Mouse (Mus musculus): ENCODE results near the gene Ifit1. TPM values are rescaled to one million over a fixed set of nuclear protein-coding genes. Genes with fewer than 3 reads are reported as not detected.

Gene Ifit1
- polyA plus RNA-seq, 1 experiment from 2014 or later = 0.50 TPM

DNA sequence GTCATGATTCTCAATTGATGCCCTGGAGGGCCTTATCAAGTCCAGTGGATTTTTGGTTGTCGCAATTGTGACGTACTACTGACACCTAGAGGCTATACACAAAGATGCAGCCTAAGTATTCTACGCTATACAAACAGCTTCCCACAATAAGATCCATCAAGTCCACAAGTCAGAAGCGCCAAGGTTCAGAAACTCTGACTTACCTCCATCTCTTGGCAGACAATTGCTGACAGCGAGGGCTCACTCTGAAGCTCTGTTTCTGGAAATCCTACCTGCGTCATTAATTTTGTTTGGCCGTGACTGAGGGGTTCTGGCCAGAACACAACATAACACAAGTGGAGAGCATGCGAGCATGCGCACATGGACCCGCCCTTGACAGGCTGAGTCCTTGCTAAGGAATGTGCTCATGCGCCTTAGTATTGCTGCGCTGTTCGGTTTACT is 21.4 kb downstream of the Ifit1 start:
- 16% methylated on average over 13 of the region's 13 CpGs for WGBS
- 0 out of 2 replicates have a peak, but pooled peaks have one; percentile 69 for ATAC-seq (ENCODE audit: insufficient number of reproducible peaks, insufficient read depth, low FRiP score, low TSS enrichment)
- Histone ChIP-seq H3K9ac (no peak overlapping the region), H3K4me1 (no peaks in the 10 kb centered on the region), H3K27me3 (no peaks in the 10 kb centered on the region), H3K4me2 (replicated peaks) (peak overlapping the region; percentile 44), H3K4me3 (peak overlapping the region; percentile 31), H3K36me3 (no peaks in the 10 kb centered on the region), H3K27ac (no peak overlapping the region), H3K9me3 (no peaks in the 10 kb centered on the region)

DNA sequence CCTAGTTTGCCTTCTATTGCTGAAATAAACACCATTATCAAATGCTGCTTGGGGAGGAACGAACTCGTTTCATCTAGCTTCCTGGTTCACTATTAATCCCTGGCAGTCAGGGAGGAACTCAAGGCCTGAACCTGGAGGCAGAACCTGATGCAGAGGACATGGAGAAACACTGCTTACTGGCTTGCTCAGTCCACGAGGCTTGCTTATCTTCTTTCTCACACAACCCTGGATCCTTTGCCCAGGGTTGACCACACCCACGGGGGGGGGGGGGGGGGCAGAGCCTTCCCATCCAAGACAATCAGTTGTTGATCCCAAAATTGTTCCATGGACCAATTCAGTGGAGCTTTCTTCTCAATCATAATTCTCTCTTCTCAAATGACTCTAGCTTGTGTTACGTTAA is 22.1 kb downstream of the Ifit1 start:
- 47% methylated on average over 5 of the region's 5 CpGs for WGBS
- H3K9ac ChIP-seq = no peak overlapping the region
- ATAC-seq (ENCODE audit: insufficient number of reproducible peaks, insufficient read depth, low FRiP score, low TSS enrichment) = no peak
- no peaks in the 10 kb centered on the region for H3K4me1 ChIP-seq
- no peak overlapping the region for H3K27ac ChIP-seq
- H3K4me3 ChIP-seq = no peak overlapping the region
- H3K9me3 ChIP-seq = no peaks in the 10 kb centered on the region
- H3K4me2 ChIP-seq (replicated peaks) = peak overlapping the region; percentile 44
- H3K27me3 ChIP-seq = no peaks in the 10 kb centered on the region
- no peaks in the 10 kb centered on the region for H3K36me3 ChIP-seq

DNA sequence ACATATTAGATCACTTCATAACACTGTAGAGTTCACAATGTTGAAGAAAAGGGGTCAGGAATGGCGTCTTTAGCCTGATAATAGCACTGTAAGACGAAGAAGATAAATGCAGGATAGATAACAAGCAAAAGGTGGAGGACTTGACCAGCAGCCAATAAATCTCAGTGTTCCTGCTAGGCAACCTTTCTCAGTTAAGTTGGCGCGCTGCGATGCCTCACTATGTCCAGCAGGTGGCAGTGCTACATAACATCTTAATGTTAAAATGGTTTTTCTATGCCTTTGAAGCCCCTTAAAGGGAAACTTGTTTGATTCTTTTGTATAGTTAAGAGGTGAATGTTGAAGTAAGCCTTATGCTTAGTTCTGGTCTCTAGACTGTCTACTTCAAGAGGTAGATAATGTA is 25.5 kb downstream of the Ifit1 start:
- Histone ChIP-seq H3K27ac (no peak overlapping the region), H3K36me3 (no peaks in the 10 kb centered on the region), H3K27me3 (no peaks in the 10 kb centered on the region), H3K4me2 (replicated peaks) (no peak overlapping the region), H3K4me3 (no peak overlapping the region), H3K4me1 (no peaks in the 10 kb centered on the region), H3K9me3 (no peaks in the 10 kb centered on the region), H3K9ac (no peak overlapping the region)
- WGBS = 2% methylated on average over 5 of the region's 5 CpGs
- ATAC-seq (ENCODE audit: insufficient number of reproducible peaks, insufficient read depth, low FRiP score, low TSS enrichment) = no peak

DNA sequence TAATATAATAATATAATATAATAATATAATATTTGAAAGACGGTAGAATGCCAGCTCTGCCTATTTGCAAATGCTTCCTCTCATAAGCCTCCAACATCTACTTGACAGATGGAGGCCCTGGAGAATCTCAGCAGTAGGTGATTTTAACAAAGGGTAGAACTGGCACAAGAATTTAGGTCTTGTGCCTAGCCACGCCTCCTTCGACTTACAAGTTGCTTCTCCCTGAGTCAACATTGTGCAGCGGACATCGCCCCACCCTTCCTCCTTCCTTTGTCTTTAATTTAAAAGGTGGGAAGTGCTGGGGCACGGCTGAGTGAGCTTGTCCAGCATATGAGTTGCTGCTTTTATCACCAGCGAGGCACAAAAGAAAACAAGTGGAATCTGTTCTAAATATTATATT is 32.8 kb downstream of the Ifit1 start:
- H3K9ac ChIP-seq = no peak overlapping the region
- H3K4me2 ChIP-seq (replicated peaks) = no peak overlapping the region
- no peaks in the 10 kb centered on the region for H3K4me1 ChIP-seq
- H3K36me3 ChIP-seq = no peaks in the 10 kb centered on the region
- H3K9me3 ChIP-seq = no peaks in the 10 kb centered on the region
- 74% methylated on average over 7 of the region's 7 CpGs for WGBS
- H3K27ac ChIP-seq = no peak overlapping the region
- no peaks in the 10 kb centered on the region for H3K27me3 ChIP-seq
- H3K4me3 ChIP-seq = no peak overlapping the region
- no peak for ATAC-seq (ENCODE audit: insufficient number of reproducible peaks, insufficient read depth, low FRiP score, low TSS enrichment)

DNA sequence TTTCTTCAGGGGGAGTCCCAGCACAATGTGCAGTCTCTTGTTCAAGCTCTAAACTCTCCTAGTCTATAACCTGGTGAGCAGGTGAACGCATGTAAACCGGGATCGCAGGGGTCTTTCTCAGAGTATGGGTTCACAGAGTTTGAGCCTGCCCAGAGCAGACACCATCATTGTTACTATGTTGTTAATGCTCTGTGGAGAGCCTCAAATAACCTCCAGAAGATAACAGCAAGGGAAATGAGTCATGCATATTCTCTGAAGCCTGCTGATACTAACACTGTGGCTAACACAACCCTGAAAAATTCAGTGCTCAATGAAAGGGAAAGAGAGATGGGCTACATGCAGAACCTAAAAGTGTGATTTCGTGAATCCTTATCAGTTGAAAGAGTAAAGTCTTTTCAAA is 37.8 kb downstream of the Ifit1 start:
- Histone ChIP-seq H3K4me1 (no peaks in the 10 kb centered on the region), H3K4me2 (replicated peaks) (no peak overlapping the region), H3K27ac (no peak overlapping the region), H3K9me3 (no peaks in the 10 kb centered on the region), H3K9ac (no peak overlapping the region), H3K27me3 (no peaks in the 10 kb centered on the region), H3K4me3 (no peak overlapping the region), H3K36me3 (no peaks in the 10 kb centered on the region)
- 90% methylated on average over 4 of the region's 4 CpGs for WGBS
- no peak for ATAC-seq (ENCODE audit: insufficient number of reproducible peaks, insufficient read depth, low FRiP score, low TSS enrichment)

DNA sequence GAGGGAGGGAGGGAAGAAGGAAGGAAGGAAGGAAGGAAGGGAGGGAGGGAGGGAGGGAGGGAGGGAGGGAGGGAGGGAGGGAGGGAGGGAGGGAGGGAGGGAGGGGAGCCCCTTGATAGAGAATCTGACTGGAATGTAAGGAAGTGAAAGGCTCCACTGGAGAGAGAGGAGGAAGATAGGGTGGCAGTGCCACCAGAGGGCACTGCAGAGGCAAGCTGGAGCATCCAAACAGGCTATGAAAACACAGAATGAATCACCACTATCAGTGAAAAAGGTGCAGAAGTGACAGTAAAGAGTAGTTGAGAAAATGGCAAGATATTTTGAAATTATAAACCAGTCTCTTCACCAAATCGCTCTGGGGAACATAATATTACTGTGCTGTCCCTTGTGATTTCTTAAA is 44.2 kb downstream of the Ifit1 start:
- Histone ChIP-seq H3K27ac (no peak overlapping the region), H3K36me3 (no peaks in the 10 kb centered on the region), H3K4me3 (no peak overlapping the region), H3K9me3 (no peaks in the 10 kb centered on the region), H3K4me1 (no peaks in the 10 kb centered on the region), H3K4me2 (replicated peaks) (no peak overlapping the region), H3K9ac (no peak overlapping the region), H3K27me3 (no peaks in the 10 kb centered on the region)
- ATAC-seq (ENCODE audit: insufficient number of reproducible peaks, insufficient read depth, low FRiP score, low TSS enrichment) = no peak
- WGBS = 54% methylated on average over 1 of the region's 1 CpGs

DNA sequence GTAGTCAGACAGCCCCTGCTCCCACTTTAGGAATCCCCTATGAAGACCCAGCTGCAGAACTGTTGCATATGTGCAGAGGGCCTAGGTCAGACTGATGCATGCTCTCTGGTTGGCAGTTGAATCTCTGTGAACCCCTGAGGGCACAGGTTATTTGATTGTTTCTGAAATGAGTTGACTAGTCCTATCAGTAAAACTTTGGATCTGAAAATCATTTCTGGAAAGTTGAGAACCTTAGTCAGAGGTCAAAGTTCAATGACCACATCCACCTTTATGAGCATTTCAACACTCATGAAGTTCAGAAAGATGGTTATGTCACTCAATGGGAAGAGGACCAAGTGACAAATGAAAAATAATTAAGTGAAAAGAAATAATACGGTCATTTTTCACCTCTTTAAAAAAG is 44.9 kb downstream of the Ifit1 start:
- Histone ChIP-seq H3K4me2 (replicated peaks) (no peak overlapping the region), H3K27ac (no peak overlapping the region), H3K36me3 (no peaks in the 10 kb centered on the region), H3K27me3 (no peaks in the 10 kb centered on the region), H3K4me1 (no peaks in the 10 kb centered on the region), H3K4me3 (no peak overlapping the region), H3K9ac (no peak overlapping the region), H3K9me3 (no peaks in the 10 kb centered on the region)
- 98% methylated on average over 1 of the region's 1 CpGs for WGBS
- ATAC-seq (ENCODE audit: insufficient number of reproducible peaks, insufficient read depth, low FRiP score, low TSS enrichment) = no peak

DNA sequence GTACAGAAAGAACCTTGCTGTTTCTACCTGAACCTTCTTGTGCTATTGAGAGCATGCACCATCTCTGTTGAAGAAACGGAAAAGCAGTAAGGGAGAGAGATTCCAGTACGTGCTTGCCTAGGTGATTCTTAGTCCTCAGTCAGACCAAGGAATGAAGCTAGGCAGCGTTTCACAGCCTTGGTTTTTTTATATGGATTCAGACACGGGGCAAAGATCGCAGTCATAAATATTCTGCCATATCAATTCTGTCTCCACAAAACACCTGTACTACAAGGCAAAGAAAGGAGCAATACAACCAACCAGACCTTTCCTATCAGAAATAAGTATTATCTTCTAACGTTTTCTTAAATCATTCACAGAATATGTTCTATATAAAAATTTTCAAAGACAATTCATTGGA is 50.7 kb downstream of the Ifit1 start:
- H3K9ac ChIP-seq = no peak overlapping the region
- H3K27me3 ChIP-seq = no peaks in the 10 kb centered on the region
- no peaks in the 10 kb centered on the region for H3K9me3 ChIP-seq
- no peaks in the 10 kb centered on the region for H3K4me1 ChIP-seq
- H3K4me2 ChIP-seq (replicated peaks) = no peak overlapping the region
- no peaks in the 10 kb centered on the region for H3K36me3 ChIP-seq
- no peak overlapping the region for H3K4me3 ChIP-seq
- WGBS = 88% methylated on average over 6 of the region's 6 CpGs
- no peak for ATAC-seq (ENCODE audit: insufficient number of reproducible peaks, insufficient read depth, low FRiP score, low TSS enrichment)
- H3K27ac ChIP-seq = no peak overlapping the region

DNA sequence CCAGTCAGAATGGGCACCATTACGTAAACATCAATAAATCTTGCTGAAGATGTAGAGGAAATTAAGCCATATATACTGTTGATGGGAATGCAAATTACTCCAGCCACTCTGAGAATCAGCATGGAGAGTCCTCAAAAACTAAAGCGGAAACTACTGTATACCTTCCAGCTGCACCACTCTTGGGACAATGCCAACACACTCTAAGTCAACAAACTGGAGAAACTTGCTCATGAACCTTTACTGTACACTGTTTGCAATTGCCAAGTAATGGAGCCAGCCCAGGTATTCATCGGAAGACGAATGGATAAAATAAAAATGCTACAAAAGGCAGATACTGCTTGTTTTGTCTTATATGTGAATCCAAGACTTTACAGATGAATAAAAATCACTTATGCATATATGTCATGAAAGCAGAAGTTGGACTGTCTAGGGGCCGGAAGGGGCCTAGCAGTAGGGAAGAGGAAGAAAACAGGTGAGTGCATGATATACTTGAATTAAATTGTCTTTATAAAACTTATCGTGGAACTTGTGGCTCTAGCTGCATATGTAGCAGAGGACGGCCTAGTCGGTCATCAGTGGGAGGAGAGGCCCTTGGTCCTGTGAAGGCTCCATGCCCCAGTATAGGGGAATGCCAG is 55.8 kb downstream of the Ifit1 start:
- H3K4me2 ChIP-seq (replicated peaks) = no peak overlapping the region
- no peaks in the 10 kb centered on the region for H3K27me3 ChIP-seq
- no peaks in the 10 kb centered on the region for H3K9me3 ChIP-seq
- H3K4me3 ChIP-seq = no peak overlapping the region
- no peak overlapping the region for H3K9ac ChIP-seq
- H3K36me3 ChIP-seq = no peaks in the 10 kb centered on the region
- H3K27ac ChIP-seq = no peak overlapping the region
- ATAC-seq (ENCODE audit: insufficient number of reproducible peaks, insufficient read depth, low FRiP score, low TSS enrichment) = no peak
- 91% methylated on average over 8 of the region's 8 CpGs for WGBS
- no peaks in the 10 kb centered on the region for H3K4me1 ChIP-seq

DNA sequence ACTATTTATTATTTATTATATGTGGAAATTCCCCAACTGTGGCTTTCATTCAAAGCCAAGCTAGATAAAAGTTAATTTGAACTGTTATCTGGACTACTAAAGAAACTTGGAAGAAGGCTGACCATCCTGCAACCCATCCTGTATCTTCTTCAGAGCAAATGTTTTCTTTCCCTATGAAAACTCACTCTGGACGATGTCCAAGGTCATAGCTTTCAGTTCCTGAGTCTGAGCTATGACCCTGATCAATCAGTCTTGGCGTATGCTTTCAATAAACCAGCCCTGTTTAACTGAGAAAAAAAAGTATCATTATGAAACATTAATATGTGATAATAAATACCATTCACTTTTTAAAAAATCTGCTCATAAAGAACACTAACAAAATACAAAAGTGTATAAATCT is 56.8 kb downstream of the Ifit1 start:
- WGBS = 65% methylated on average over 2 of the region's 2 CpGs
- no peak for ATAC-seq (ENCODE audit: insufficient number of reproducible peaks, insufficient read depth, low FRiP score, low TSS enrichment)
- no peaks in the 10 kb centered on the region for H3K9me3 ChIP-seq
- H3K27ac ChIP-seq = no peak overlapping the region
- no peak overlapping the region for H3K4me3 ChIP-seq
- no peak overlapping the region for H3K9ac ChIP-seq
- H3K4me1 ChIP-seq = no peaks in the 10 kb centered on the region
- no peaks in the 10 kb centered on the region for H3K36me3 ChIP-seq
- H3K27me3 ChIP-seq = no peaks in the 10 kb centered on the region
- H3K4me2 ChIP-seq (replicated peaks) = no peak overlapping the region

DNA sequence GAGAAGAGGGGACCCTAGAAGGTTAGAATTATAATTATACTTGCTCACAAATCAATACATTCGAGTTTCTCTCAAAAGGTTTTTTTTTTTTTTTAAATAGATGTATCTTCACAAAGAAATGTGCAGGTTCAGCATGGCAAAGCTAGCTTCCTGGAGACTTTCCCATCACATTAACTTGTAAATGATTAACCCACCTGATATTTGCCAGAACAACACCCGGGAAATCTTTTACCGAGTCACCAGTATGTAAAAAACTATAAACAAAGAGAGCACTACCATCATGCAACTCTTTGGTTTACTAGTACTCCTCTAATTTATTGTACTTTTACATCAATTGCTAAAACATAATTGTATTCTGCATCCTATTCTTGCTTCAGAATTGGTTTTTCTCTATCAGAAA is 57.8 kb downstream of the Ifit1 start:
- H3K27ac ChIP-seq = no peak overlapping the region
- H3K4me2 ChIP-seq (replicated peaks) = no peak overlapping the region
- 83% methylated on average over 3 of the region's 3 CpGs for WGBS
- H3K27me3 ChIP-seq = no peaks in the 10 kb centered on the region
- H3K4me1 ChIP-seq = no peaks in the 10 kb centered on the region
- no peak overlapping the region for H3K4me3 ChIP-seq
- no peaks in the 10 kb centered on the region for H3K9me3 ChIP-seq
- no peak for ATAC-seq (ENCODE audit: insufficient number of reproducible peaks, insufficient read depth, low FRiP score, low TSS enrichment)
- H3K36me3 ChIP-seq = no peaks in the 10 kb centered on the region
- no peak overlapping the region for H3K9ac ChIP-seq

DNA sequence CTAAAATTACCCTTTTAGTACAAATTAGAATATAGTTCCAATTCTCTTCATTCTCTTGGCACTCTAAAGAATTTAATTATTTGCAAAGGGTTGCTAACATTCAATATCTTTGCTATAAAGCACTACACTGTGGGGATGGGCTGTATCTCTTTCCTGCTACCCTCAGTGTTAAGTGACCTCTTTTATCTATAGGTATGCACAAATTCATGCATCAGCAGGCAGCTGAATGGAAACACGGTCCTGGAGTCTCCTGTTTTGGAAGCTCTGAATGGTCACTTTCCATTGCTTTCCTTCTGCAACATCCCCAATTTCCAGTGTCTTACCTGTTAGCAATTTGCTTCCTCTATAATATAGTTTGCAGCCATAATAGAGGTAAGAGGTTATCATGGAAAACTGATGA is 58.2 kb downstream of the Ifit1 start:
- H3K27ac ChIP-seq = no peak overlapping the region
- no peaks in the 10 kb centered on the region for H3K36me3 ChIP-seq
- no peaks in the 10 kb centered on the region for H3K4me1 ChIP-seq
- H3K9me3 ChIP-seq = no peaks in the 10 kb centered on the region
- 63% methylated on average over 1 of the region's 1 CpGs for WGBS
- H3K4me2 ChIP-seq (replicated peaks) = no peak overlapping the region
- H3K9ac ChIP-seq = no peak overlapping the region
- no peak overlapping the region for H3K4me3 ChIP-seq
- no peaks in the 10 kb centered on the region for H3K27me3 ChIP-seq
- no peak for ATAC-seq (ENCODE audit: insufficient number of reproducible peaks, insufficient read depth, low FRiP score, low TSS enrichment)

DNA sequence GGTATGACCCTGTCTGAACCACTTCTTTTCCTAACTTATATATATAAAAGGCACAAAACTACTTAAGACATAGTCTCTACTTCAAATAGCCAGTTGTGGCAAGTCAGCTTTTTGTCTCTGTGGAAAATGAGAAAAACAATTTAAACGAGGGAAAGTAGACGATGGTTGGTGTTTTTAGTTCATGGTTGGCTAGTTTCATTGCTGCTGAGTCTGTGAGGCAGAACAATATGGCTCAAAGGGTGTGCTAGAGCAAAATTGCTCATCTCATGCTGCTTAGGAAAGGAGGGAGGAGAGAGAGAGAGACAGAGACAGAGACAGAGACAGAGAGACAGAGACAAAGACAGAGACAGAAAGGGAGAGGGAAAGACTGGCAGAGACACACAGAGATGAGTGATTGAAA is 58.6 kb downstream of the Ifit1 start:
- 77% methylated on average over 2 of the region's 2 CpGs for WGBS
- Histone ChIP-seq H3K4me1 (no peaks in the 10 kb centered on the region), H3K27me3 (no peaks in the 10 kb centered on the region), H3K36me3 (no peaks in the 10 kb centered on the region), H3K4me2 (replicated peaks) (no peak overlapping the region), H3K9ac (no peak overlapping the region), H3K4me3 (no peak overlapping the region), H3K9me3 (no peaks in the 10 kb centered on the region), H3K27ac (no peak overlapping the region)
- no peak for ATAC-seq (ENCODE audit: insufficient number of reproducible peaks, insufficient read depth, low FRiP score, low TSS enrichment)
